Mouse (Mus musculus): ENCODE measurements around the gene Gm10570.
A peak's percentile ranks its signal among the peaks of the same experiment; 100 is the strongest.

Gm10570 gene

GRCm38 (mm10) chr4:130304746-130305145 is 3.7 kb downstream of the Gm10570 start:
- no peak for DNase-seq

GRCm38 (mm10) chr4:130302285-130302870 is 6.1 kb downstream of the Gm10570 start:
- DNase-seq, result no peak

- no peak for DNase-seq
Observed at GRCm38 (mm10) chr4:130299629-130300018, 8.8 kb downstream of the Gm10570 start.

DNA sequence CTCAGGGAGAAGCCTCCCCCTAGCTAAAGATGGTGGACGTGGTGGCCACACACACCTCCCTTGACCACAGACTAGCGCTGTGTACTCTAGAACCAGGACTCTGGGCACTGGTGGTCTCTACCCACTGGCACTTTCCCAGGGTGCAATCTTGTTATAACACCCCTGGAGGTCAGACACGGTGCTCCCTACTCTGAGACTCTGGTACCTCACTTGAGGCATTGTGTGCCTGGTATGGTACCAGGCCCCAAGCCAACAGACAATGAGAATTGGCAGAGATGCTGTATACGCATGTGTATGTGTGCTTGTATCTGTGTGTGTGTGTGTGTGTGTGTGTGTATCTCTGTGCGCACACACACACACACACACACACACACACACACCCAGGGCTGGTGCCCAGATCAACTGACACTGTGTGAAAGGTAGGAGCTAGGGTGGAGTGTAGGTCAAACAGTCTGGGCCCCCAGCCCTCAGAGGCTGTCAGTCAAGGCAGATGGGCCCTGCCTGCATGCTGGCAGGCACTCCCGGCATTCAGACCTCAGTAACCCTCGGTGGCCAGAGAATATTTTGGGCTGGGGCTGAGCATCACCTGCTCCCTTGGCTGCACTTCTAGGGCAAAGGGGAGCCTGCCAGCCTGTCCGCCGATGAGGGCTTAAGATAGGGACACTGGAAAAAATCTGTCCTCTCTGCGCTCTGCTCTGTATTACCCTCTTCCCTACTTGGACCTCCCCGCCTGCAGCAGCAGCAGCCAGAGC is 9.4 kb downstream of the Gm10570 start:
- DNase-seq, result no peak

- no peak for DNase-seq
Observed at GRCm38 (mm10) chr4:130297123-130297529, 11.3 kb downstream of the Gm10570 start.

DNA sequence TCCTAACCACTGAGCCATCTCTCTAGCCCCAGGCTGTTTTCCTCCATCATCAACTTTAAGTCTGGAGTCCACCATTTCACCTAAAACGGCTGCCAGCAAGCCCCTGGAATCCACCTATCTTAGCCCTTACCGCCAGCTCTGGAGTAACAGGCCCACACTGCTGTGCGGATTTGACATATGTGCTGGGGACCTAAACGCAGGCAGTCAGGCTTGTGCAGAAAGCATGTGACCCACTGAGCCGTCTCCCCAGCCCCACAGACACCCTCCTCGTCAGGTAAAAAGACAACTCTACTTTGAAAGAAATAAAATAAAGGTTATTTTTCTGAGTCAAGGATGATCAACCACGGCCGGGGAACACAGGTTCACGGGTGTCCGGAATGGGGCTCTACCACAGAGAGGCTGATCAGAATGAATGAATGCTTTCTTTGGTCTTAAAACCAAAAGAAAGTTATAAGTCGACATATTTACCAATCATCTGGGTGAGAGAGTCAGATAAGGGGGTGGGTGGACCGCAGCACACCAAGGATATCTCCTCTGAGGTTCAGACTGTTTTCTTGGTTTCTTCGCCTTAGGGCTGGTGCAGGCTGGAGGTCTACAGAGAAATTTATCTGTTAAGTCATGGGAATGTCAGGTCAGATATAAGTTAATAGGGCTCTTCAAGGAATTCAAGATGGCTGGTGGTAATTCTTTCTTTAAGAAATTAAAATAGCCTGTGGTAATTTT is 12.1 kb downstream of the Gm10570 start:
- DNase-seq, result no peak

DNA sequence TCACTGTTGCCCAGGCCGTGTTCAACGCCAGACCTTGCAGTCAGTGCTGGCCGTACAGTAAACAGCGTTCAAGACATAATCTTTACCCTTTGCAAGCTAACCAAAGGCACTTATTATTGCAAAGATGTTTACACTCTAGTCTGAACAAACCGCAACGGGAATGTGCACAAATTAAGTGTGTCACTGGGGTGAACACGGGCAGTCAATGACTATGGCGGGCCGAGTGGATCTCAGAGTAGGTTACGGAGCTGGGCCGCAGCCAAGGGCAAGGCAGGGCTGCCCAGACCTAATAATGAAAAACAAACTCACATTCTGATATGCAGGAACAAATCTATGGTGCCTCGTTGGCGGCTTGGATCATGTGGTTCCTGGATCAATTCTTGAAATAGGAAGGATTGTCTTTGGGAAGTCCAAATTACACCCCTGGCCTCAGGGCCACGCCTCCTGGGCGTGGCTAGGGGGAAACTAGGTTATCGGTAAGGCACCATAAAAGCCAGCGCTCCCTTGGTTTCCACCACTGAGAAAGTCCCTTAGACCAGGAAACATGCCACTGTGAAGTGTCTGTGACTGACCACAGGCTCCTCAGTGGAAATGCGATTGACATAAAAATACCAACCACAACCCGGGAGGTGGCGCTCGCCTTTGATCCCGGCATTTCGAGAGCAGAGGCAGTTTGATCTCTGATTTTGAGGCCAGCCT is 13.3 kb downstream of the Gm10570 start:
- no peak for DNase-seq

GRCm38 (mm10) chr4:130294513-130294912 is 14.0 kb downstream of the Gm10570 start:
- no peak for DNase-seq

GRCm38 (mm10) chr4:130292271-130292670 is 16.2 kb downstream of the Gm10570 start:
- peak; percentile 61 for DNase-seq

- DNase-seq, result no peak
Observed at GRCm38 (mm10) chr4:130289824-130290223, 18.6 kb downstream of the Gm10570 start.

- no peak for DNase-seq
Observed at GRCm38 (mm10) chr4:130286531-130286930, 21.9 kb downstream of the Gm10570 start.

- no peak for DNase-seq
Observed at GRCm38 (mm10) chr4:130283826-130284225, 24.6 kb downstream of the Gm10570 start.

- no peak for DNase-seq
Observed at GRCm38 (mm10) chr4:130282856-130283255, 25.6 kb downstream of the Gm10570 start.

DNA sequence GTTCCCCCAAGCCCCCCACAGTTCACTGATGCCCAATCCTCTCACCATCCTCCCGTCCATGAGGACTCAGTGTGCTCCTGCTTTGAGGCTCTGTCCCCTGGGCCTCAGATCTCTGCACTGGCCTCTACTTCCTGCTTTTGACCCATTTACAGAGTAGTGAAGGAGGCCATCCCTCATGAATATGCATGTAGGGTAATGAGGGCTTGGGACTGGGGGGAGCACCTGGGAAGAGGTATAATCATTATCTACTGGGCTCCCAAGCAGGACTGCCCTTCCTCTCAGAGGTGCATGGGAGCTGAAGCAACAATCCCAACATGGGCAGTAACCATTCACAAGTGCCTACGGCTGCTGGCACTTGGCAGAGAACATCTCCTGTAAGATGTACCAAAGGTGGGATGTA is 29.4 kb downstream of the Gm10570 start, which contains the start of gene Serinc2:
Gene Serinc2 (minus strand): TSS at position 101 of the 400 bp plus-strand sequence.
- DNase-seq, result no peak

- no peak for DNase-seq
Observed at GRCm38 (mm10) chr4:130276573-130277176, 31.8 kb downstream of the Gm10570 start.

DNA sequence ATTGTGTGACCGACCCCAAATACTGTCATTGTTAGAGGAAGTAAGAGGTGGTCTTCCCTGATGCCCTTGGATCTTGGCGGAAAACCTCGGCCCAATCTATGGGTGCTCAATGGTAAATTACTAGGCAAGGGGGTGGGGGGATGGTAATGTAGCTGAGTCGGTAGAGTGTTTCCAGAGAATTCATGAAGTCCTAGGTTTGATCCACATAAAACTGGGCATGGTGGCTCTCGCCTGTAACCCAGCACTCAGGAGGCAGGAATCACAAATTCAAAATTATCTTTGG is 32.7 kb downstream of the Gm10570 start:
- DNase-seq, result no peak

DNA sequence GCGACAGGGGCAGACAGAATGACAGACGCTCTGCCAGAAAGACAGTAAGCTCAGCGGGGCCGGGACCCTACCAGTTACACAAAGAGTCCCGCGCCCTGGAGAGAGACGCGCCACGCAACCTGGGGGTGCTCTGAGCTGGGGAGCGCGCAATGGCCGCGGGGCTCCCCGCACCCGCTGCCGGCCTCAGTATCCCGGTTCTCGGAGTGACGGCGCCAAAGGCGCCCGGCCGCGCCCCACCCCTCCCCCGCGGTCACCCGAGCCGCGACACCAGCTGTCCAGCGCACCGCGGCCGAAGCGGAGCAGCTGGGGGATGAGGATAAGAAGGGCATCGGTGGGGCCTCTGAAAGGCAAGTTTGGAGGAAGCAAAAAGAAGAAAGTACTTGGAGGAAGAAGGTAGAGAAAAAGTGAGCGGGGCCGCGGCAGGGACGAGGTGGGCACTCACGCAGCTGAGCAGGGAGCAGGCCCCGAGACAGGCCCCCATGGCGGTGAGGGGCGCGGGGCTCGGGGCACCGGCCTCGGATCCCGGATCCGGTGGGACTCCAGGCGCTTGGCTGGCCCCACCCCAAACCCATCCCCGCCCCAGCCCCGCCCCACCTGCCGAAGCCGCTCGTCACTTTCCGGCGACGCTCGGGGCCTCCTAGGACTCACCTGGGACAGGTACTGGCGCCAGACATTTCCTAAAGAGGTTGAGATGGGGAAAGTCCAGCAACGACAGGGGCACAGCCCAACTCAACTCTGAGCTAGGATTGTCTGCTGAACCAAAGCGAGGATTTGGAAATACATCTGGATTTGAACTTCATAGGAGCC is 33.3 kb downstream of the Gm10570 start:
- DNase-seq, result no peak

- DNase-seq, result no peak
Observed at GRCm38 (mm10) chr4:130274346-130275015, 34.0 kb downstream of the Gm10570 start.

DNA sequence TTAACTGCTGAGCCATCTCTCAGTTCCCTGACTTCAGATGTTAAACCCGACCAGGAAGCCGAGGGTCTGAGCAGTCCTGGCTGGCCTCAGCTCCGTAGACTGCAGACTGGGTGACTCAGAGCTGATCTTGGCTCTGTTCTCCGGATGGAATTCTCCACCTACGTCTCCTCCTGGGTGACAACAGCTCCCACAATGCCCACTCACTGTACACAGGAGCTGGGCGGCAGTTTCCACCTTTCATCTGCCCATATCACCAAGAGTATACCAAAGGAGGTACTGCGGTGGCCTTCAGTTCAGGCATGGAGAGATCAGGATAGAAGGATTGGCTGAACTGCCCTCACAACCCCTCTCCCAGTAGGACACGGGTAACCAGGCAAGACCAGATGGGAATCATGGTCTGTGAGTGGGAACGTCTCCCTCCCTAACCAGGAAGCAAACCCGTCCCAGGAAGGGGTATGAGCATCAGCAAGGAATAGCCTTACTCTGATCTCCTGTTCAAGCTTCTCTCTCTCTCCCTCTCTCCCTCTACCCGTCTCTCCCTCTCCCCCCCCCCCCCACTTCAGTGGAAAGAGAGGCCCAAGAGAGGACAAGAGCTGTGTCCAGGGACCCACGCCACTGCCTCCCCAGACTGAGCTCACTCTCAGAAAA is 34.7 kb downstream of the Gm10570 start:
- peak; percentile 84 for DNase-seq

GRCm38 (mm10) chr4:130270611-130271347 is 37.7 kb downstream of the Gm10570 start:
- DNase-seq, result peak; percentile 74
